ENCODE assay signal across 15 mouse cellular contexts in genomic region chr9:107403116-107403515, GRCm38 (mm10). TPM values are rescaled to one million over a fixed set of nuclear protein-coding genes. Genes with fewer than 3 reads are reported as not detected.
DNase-seq lines count a peak whose midpoint lies in the region; ATAC-seq and TF ChIP-seq lines count a peak whose summit lies in the region.
"Had no signal": no experiment of that assay in that cellular context is flagged by ENCODE, and none has a peak within 500 bp of the region (broad histone marks: within the 10 kb centered on the region; RNA-seq: fewer than 3 reads in every experiment).

No protein-coding gene starts in this region.

- TF ChIP-seq POLR2A in heart, adult 2 months (IDR thresholded peaks at IDR 0.05; ENCODE audit: insufficient read depth, low read depth, low read length): no peak
- no peak for TF ChIP-seq POLR2A in cerebellum, adult 2 months (IDR thresholded peaks at IDR 0.05; ENCODE audit: borderline replicate concordance, insufficient read depth, low read length)

- H3K36me3 ChIP-seq in heart, embryonic 12.5 days: no peaks in the 10 kb centered on the region
- no peaks in the 10 kb centered on the region for H3K36me3 ChIP-seq in heart, adult 2 months (ENCODE audit: control insufficient read depth, insufficient read depth, low read length)
- no peaks in the 10 kb centered on the region for H3K36me3 ChIP-seq in forebrain, embryonic 15.5 days
- no peaks in the 10 kb centered on the region for H3K36me3 ChIP-seq in midbrain, embryonic 14.5 days (ENCODE audit: control insufficient read depth, insufficient read depth, low read length)
- H3K36me3 ChIP-seq: lung, embryonic 15.5 days had no signal

- no peak for ATAC-seq in heart, embryonic 12.5 days (ENCODE audit: insufficient number of reproducible peaks, low FRiP score)
- ATAC-seq in forebrain, embryonic 15.5 days (replicated peaks): no peak
- no peak for ATAC-seq in midbrain, embryonic 14.5 days (ENCODE audit: low FRiP score, low TSS enrichment)

- DNase-seq in heart, adult 2 months: no peak
- DNase-seq in R1 (ENCODE audit: low read depth, low spot score): peak; percentile 31
- DNase-seq in midbrain, embryonic 14.5 days: no peak
- no peak for DNase-seq in thymus, postnatal 36 days
- DNase-seq in cerebellum, adult 2 months: no peak
- DNase-seq in left cerebral cortex, adult 8-10 months (ENCODE audit: low spot score in 2 of 2): no peak
- DNase-seq: adrenal gland, postnatal 36 days; heart, postnatal 36 days; kidney, adult 9 months; layer of hippocampus, adult 9-11 months; right cerebral cortex, adult 18-20 months had no signal

- no peak for TF ChIP-seq CTCF in heart, adult 2 months (IDR thresholded peaks at IDR 0.05)
- no peak for TF ChIP-seq CTCF in cerebellum, adult 2 months (IDR thresholded peaks at IDR 0.05; ENCODE audit: borderline replicate concordance, insufficient read depth, low read depth, low read length)

- no peak overlapping the region for H3K9ac ChIP-seq in heart, embryonic 12.5 days
- no peak overlapping the region for H3K9ac ChIP-seq in heart, adult 2 months (ENCODE audit: low read depth, low read length)
- no peak overlapping the region for H3K9ac ChIP-seq in forebrain, embryonic 15.5 days (replicated peaks)
- peak overlapping the region; percentile 89; the same call in 1 of the 2 replicates for H3K9ac ChIP-seq in midbrain, embryonic 14.5 days (replicated peaks; ENCODE audit: low read length)
- H3K9ac ChIP-seq: lung, embryonic 15.5 days had no signal

- H3K9me3 ChIP-seq in heart, embryonic 12.5 days (replicated peaks): no peaks in the 10 kb centered on the region
- H3K9me3 ChIP-seq in forebrain, embryonic 15.5 days: no peaks in the 10 kb centered on the region
- H3K9me3 ChIP-seq in midbrain, embryonic 14.5 days (ENCODE audit: control insufficient read depth, low read length): no peaks in the 10 kb centered on the region
- H3K9me3 ChIP-seq: lung, embryonic 15.5 days had no signal

- no peak overlapping the region for H3K4me3 ChIP-seq in heart, embryonic 12.5 days
- no peak overlapping the region for H3K4me3 ChIP-seq in heart, adult 2 months
- H3K4me3 ChIP-seq in forebrain, embryonic 15.5 days: peak overlapping the region; percentile 89; the same call in 1 of the 2 replicates
- H3K4me3 ChIP-seq in midbrain, embryonic 14.5 days (replicated peaks; ENCODE audit: low read depth, low read length): peak overlapping the region; percentile 84
- no peak overlapping the region for H3K4me3 ChIP-seq in cerebellum, adult 2 months (replicated peaks; ENCODE audit: insufficient read depth, low read depth, low read length)
- H3K4me3 ChIP-seq: lung, embryonic 15.5 days had no signal

- H3K4me1 ChIP-seq in heart, embryonic 12.5 days (replicated peaks): peaks cover 10% of the 10 kb centered on the region
- no peaks in the 10 kb centered on the region for H3K4me1 ChIP-seq in heart, adult 2 months (ENCODE audit: control insufficient read depth, insufficient read depth, low read length)
- H3K4me1 ChIP-seq in forebrain, embryonic 15.5 days: peaks cover 42% of the 10 kb centered on the region
- peaks cover 38% of the 10 kb centered on the region for H3K4me1 ChIP-seq in midbrain, embryonic 14.5 days (ENCODE audit: control insufficient read depth, insufficient read depth, low read length)
- H3K4me1 ChIP-seq in cerebellum, adult 2 months (ENCODE audit: control insufficient read depth, insufficient read depth, low read length): peaks cover 13% of the 10 kb centered on the region

- no peak overlapping the region for H3K27ac ChIP-seq in heart, embryonic 12.5 days (ENCODE audit: poor library complexity, severe bottlenecking)
- H3K27ac ChIP-seq in heart, adult 2 months: no peak overlapping the region
- H3K27ac ChIP-seq in forebrain, embryonic 15.5 days (replicated peaks): no peak overlapping the region
- H3K27ac ChIP-seq in midbrain, embryonic 14.5 days (replicated peaks; ENCODE audit: low read depth, low read length): peak overlapping the region; percentile 43; the same call in 1 of the 2 replicates
- no peak overlapping the region for H3K27ac ChIP-seq in cerebellum, adult 2 months (ENCODE audit: insufficient read depth, low read length)
- H3K27ac ChIP-seq: lung, embryonic 15.5 days had no signal

- TF ChIP-seq EP300 in heart, adult 2 months (IDR thresholded peaks at IDR 0.05; ENCODE audit: insufficient read depth, low read depth, low read length): no peak

- intact Hi-C loops in heart, adult 2 months (cut with DNase I): no loop called here

- 62% methylated on average over 7 of the region's 7 CpGs for WGBS in heart, embryonic 12.5 days
- 58% methylated on average over 7 of the region's 7 CpGs for WGBS in heart, adult 2 months
- whole genome bisulfite sequencing in forebrain, embryonic 15.5 days: 74% methylated on average over 7 of the region's 7 CpGs
- 63% methylated on average over 7 of the region's 7 CpGs for WGBS in midbrain, embryonic 14.5 days
- WGBS in cerebellum, adult 2 months: 89% methylated on average over 7 of the region's 7 CpGs

- peaks cover 54% of the 10 kb centered on the region for H3K27me3 ChIP-seq in heart, embryonic 12.5 days (replicated peaks)
- peaks cover 8% of the 10 kb centered on the region for H3K27me3 ChIP-seq in heart, adult 2 months (ENCODE audit: control insufficient read depth, insufficient read depth, low read length)
- peaks cover 38% of the 10 kb centered on the region; the same call in 1 of the 2 replicates for H3K27me3 ChIP-seq in forebrain, embryonic 15.5 days
- no peaks in the 10 kb centered on the region for H3K27me3 ChIP-seq in midbrain, embryonic 14.5 days (ENCODE audit: control insufficient read depth, insufficient read depth, low read length)
- H3K27me3 ChIP-seq in cerebellum, adult 2 months (ENCODE audit: control insufficient read depth, insufficient read depth, low read length): no peaks in the 10 kb centered on the region

- H3K79me2 ChIP-seq in heart, adult 2 months (replicated peaks; ENCODE audit: control insufficient read depth, insufficient read depth, low read length): no peaks in the 10 kb centered on the region

- peak overlapping the region; percentile 47 for H3K4me2 ChIP-seq in heart, embryonic 12.5 days
- H3K4me2 ChIP-seq in forebrain, embryonic 15.5 days (replicated peaks): peak overlapping the region; percentile 99
- peak overlapping the region; percentile 62 for H3K4me2 ChIP-seq in midbrain, embryonic 14.5 days (ENCODE audit: low read length)
- H3K4me2 ChIP-seq: lung, embryonic 15.5 days had no signal

RNA-seq across cellular contexts. Expression of gene Cacna2d2, which starts 3.7 kb away (rescaled TPM):
- 5.9 and 6.2 TPM in 2 replicates for polyA plus RNA-seq in heart, embryonic 12.5 days (2016; fragmentation: Nextera tagmentation; extraction: Ambion mirVana)
- 10 to 100 TPM; 12.9 to 14.1 TPM for total RNA-seq in heart, adult 2 months (2021)
- polyA plus RNA-seq in heart, adult 2 months (2012; rRNA removed): 10.5 and 13.3 TPM in 2 replicates
- polyA plus RNA-seq in forebrain, embryonic 15.5 days (2015; fragmentation: Nextera tagmentation; extraction: Ambion mirVana): 3.9 and 4.2 TPM in 2 replicates
- polyA plus RNA-seq in midbrain, embryonic 14.5 days (2014; fragmentation: Nextera tagmentation; extraction: Ambion mirVana): 7.9 and 10.6 TPM in 2 replicates
- polyA plus RNA-seq in cerebellum, adult 2 months (2012; rRNA removed): 130 and 148 TPM in 2 replicates
- total RNA-seq in left cerebral cortex, adult 8-10 months (2022): 10 to 100 TPM; 37.3 to 49.0 (median 44.8) TPM
- total RNA-seq: liver, adult 2 months had no signal
- polyA plus RNA-seq: liver, adult 2 months had no signal

Comparison
In these comparisons a context has a peak if more than half of its experiments do, and no peak if none do; other contexts are left out.
1. H3K4me2 ChIP-seq: peak in every context shown above with its lines; median percentile 99 in forebrain, embryonic 15.5 days; 62 in midbrain, embryonic 14.5 days; 47 in heart, embryonic 12.5 days.
2. H3K4me3 ChIP-seq: peak in forebrain, embryonic 15.5 days (single experiment) and midbrain, embryonic 14.5 days (single experiment); none in heart, embryonic 12.5 days (single experiment), heart, adult 2 months (single experiment) and cerebellum, adult 2 months (single experiment).